Mouse (Mus musculus): ENCODE results near the gene Tex2.

GRCm38 (mm10) chr11:106512006-106512390, 101.2 kb downstream of the Tex2 start:
- TF ChIP-seq CTCF (conservative IDR thresholded peaks at IDR 0.05; ENCODE audit: insufficient read depth, insufficient read length, low read depth, low read length) (no peak), POLR2A (IDR thresholded peaks at IDR 0.05; ENCODE audit: low read depth, low read length) (no peak)
